Mouse (Mus musculus): Measurements from ENCODE around the gene Magi2.

The Magi2 gene

GRCm38 (mm10) chr5:20362154-20362553, 1135.3 kb downstream of the Magi2 start:
- no peak for DNase-seq (ENCODE audit: low spot score in 2 of 2)

- peak; percentile 31 to 33 for DNase-seq (ENCODE audit: low spot score in 2 of 2)
Observed at GRCm38 (mm10) chr5:20363216-20363615, 1136.4 kb downstream of the Magi2 start.

- no peak for DNase-seq (ENCODE audit: low spot score in 2 of 2)
Observed at GRCm38 (mm10) chr5:20373586-20373985, 1146.8 kb downstream of the Magi2 start.

GRCm38 (mm10) chr5:20378071-20378800, 1151.4 kb downstream of the Magi2 start:
- DNase-seq (ENCODE audit: low spot score in 2 of 2), result no peak

- DNase-seq (ENCODE audit: low spot score in 2 of 2), result no peak
Observed at GRCm38 (mm10) chr5:20404533-20404932, 1177.7 kb downstream of the Magi2 start.

- no peak for DNase-seq (ENCODE audit: low spot score in 2 of 2)
Observed at GRCm38 (mm10) chr5:20406626-20407025, 1179.8 kb downstream of the Magi2 start.

- no peak for DNase-seq (ENCODE audit: low spot score in 2 of 2)
Observed at GRCm38 (mm10) chr5:20415320-20415719, 1188.5 kb downstream of the Magi2 start.

- DNase-seq (ENCODE audit: low spot score in 2 of 2), result no peak
Observed at GRCm38 (mm10) chr5:20417348-20417747, 1190.5 kb downstream of the Magi2 start.

GRCm38 (mm10) chr5:20432148-20432813, 1205.4 kb downstream of the Magi2 start:
- DNase-seq (ENCODE audit: low spot score in 2 of 2), result no peak

GRCm38 (mm10) chr5:20446471-20447174, 1219.8 kb downstream of the Magi2 start:
- peak; percentile 56 to 67 for DNase-seq (ENCODE audit: low spot score in 2 of 2)

GRCm38 (mm10) chr5:20456106-20456505, 1229.3 kb downstream of the Magi2 start:
- DNase-seq (ENCODE audit: low spot score in 2 of 2), result no peak

- DNase-seq (ENCODE audit: low spot score in 2 of 2), result no peak
Observed at GRCm38 (mm10) chr5:20457742-20458510, 1231.1 kb downstream of the Magi2 start.

GRCm38 (mm10) chr5:20461709-20462108, 1234.9 kb downstream of the Magi2 start:
- no peak for DNase-seq (ENCODE audit: low spot score in 2 of 2)

- DNase-seq (ENCODE audit: low spot score in 2 of 2), result peak; percentile 43 to 64
Observed at GRCm38 (mm10) chr5:20462376-20462775, 1235.5 kb downstream of the Magi2 start.

GRCm38 (mm10) chr5:20469721-20470120, 1242.9 kb downstream of the Magi2 start:
- no peak for DNase-seq (ENCODE audit: low spot score in 2 of 2)

GRCm38 (mm10) chr5:20470466-20470865, 1243.6 kb downstream of the Magi2 start:
- no peak for DNase-seq (ENCODE audit: low spot score in 2 of 2)

- DNase-seq (ENCODE audit: low spot score in 2 of 2), result no peak
Observed at GRCm38 (mm10) chr5:20484505-20484904, 1257.7 kb downstream of the Magi2 start.

GRCm38 (mm10) chr5:20491911-20492310, 1265.1 kb downstream of the Magi2 start:
- no peak for DNase-seq (ENCODE audit: low spot score in 2 of 2)

GRCm38 (mm10) chr5:20492679-20493078, 1265.8 kb downstream of the Magi2 start:
- DNase-seq (ENCODE audit: low spot score in 2 of 2), result peak in 1 of 2 experiments; percentile 56

- DNase-seq (ENCODE audit: low spot score in 2 of 2), result peak in 1 of 2 experiments; percentile 67
Observed at GRCm38 (mm10) chr5:20494010-20494409, 1267.2 kb downstream of the Magi2 start.

- no peak for DNase-seq (ENCODE audit: low spot score in 2 of 2)
Observed at GRCm38 (mm10) chr5:20496924-20497323, 1270.1 kb downstream of the Magi2 start.

Data from left cerebral cortex, adult 9 months (tissue).